Mouse (Mus musculus) MEL-GATA-1-ER (cell line): Measurements from ENCODE around the gene Reep3.

Experiments
- DNase-seq: peaks from one replicate; pipeline ENCODE4 v3.0.0-alpha.2; 2012; ENCODE audit warnings: low read depth; ENCODE audit errors: extremely low read depth

Reep3 gene

DNA sequence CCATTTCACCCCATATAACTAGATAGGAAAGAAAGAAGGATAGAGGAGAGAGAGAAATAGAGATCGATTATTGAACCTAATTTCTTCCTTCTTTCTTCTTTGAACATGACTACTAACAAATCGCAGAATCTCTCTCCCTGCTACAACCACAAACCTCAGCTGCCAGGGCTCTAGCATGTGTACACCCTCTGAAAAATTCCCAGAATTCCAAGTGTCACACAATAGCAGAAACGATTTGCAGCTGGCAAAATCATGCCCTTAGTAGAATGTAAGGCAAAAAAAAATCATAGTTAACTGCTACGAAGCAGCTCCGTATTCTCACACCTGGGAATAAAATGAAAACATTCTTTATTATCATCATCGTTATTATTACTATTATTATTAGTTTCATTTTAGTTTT lies 122.9 kb downstream of the Reep3 start:
- DNase-seq, result no peak

DNA sequence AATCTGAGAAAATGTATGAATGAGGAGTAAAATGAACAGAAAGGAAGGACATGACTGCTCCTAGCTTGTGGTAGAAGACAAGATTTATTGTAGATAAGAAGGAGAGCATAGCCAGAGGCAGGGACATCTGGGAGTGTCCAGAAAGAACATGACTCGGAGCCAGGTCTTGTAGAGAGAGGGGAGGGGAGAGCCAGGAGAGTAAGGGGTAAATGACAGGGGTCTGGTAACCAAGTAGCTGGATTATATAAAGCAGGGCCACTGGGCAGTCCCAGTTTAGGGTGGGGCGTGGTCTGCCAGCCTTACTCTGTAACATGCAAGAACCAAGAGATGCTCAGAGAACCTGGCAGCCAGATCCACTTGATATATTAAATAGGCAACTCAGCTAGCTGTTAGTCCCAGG lies 123.5 kb downstream of the Reep3 start:
- no peak for DNase-seq

DNA sequence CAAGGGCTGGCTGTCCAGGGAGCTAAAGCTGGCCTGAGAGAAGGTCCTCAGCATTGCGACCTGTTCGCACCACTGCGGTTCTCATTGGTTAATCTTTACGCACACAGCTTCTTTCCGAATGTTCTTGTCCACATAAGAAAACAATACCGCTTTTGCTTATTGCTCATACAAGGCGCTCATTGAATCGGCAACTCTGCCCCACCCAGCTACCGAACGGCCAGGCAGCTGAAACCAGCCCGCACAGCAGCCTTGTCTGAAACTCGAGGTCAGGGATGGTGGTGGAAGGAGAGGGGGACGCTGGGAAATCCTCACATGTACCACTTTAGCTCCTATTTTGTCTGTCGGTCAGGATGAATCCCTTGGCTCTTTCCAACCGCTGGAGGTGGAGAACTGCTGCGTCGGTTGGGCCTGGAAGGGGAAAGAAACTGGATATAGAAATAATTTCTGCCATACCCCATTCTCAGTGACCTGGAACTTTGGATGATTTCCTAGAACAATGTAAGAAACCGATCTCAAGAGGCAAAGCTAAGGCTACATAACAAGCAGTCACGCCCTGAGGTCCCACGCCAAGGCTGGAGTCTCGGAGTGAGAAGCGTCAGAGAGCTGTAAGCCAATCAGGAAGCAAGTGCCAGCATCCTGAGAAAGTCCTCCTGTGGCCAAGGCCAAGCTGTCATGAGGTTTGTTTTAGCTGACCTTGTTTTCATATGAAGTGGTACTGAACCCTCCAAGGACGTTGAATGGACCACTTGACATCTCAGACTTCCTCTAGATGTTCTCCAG lies 126.2 kb downstream of the Reep3 start:
- DNase-seq, result no peak

DNA sequence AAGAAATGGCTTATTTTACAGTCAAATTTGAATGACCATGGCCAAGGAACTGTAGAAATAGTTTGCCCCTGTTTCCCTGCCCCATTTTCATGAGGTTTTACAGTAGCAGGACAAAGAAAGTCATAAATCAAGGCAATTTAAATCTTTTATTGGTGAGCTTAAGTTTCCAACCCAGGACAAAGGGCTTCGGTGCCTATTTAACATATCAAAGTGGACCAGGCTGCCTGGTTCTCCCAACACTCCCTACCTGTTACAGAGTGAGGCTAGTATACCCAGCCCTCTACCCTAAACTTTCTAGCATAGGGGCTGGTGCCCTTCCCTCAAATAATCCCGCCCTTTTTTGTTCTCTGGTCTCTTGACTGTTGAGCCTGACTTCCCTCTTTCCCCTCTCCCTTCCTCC lies 127.2 kb downstream of the Reep3 start:
- DNase-seq, result no peak

DNA sequence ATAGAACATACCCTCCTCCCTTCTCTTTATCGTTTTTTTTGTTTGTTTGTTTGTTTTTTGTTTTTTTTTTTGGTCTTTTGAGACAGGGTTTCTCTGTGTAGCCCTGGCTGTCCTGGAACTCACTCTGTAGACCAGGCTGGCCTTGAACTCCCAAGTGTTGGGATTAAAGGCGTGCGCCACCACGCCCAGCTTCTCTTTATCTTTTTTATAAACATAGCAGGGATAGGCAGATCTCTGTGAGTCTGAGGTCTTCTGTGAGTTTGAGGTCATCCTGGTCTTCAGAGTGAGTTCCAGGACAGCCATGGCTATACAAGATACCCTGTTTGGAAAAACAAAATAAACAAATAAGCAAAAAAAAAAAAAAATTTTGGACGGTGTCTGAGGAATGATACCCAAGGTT lies 127.7 kb downstream of the Reep3 start:
- DNase-seq, result no peak

DNA sequence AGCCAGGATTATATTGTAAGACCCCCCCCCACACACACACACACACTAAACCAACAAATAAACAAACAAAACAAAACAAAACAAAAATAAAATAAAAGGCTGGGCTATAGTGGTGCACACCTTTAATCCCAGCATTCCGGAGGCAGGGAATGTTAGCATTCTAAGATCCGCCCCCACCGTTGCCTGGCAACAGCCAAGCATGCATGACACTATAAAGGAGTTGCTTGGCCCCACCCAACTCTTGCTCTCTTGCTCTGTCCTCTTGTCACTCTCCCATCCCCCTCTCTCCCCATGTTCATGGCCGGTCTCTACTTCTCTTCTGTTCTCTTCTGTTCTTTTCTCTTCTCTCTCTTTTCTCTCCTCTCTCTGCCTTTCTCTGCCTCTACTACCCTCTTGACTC lies 128.2 kb downstream of the Reep3 start:
- DNase-seq, result no peak

DNA sequence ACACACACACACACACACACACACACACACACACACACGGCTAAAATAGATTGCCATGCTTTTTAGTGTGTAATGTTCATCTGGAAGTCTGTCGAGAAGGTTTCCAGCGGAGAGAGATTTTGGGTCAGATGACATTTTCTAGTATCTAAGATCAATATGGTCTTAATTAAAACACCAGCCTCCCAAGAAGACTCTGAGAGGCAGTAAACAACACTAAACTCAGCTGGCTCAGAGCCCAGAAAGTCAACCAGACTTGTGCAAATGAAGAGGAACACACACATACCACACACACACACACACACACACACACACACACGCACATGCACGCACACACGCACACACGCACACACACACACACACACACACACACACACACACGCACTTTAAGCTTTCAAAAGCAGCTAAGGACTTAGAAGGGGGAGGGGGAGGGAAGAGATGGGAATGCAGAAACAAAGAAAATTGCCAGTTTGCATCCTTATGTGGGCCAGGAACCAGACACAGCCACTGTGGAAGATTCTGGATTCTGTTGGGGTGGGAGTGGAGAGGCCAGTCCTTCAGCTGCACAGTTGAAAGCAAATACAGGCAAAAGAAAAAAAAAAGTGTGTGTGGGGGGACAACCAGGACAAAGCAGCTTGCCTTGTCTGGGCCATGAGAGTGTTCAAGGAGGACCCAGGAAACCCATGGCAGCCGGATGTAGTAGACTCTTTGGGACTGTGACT lies 130.2 kb downstream of the Reep3 start:
- DNase-seq, result no peak

DNA sequence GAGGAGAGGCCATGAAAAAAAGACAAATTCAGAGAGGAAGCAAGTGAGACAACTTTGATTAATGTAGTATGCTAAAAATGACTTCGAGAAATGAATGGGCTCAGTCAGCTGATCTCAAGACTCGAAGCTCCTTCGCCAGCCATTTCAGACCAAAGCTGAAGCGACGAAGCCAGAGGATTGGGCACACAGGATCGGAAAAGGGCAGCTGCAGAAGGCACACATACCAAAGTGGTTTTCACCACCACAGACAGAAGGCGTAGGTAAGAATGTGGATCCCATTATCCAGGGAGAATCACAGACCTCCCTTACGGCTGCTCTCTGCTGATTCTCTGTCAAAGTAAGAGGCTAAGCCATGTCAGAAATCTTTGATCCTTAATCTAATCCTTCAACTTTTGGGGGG lies 136.6 kb downstream of the Reep3 start:
- DNase-seq, result no peak
